Mouse (Mus musculus): ENCODE results near the gene Ppig. TPM values are rescaled to one million over a fixed set of nuclear protein-coding genes. Genes with fewer than 3 reads are reported as not detected.

The Ppig gene
- polyA plus RNA-seq, 1 experiment = 0.30 TPM

DNA sequence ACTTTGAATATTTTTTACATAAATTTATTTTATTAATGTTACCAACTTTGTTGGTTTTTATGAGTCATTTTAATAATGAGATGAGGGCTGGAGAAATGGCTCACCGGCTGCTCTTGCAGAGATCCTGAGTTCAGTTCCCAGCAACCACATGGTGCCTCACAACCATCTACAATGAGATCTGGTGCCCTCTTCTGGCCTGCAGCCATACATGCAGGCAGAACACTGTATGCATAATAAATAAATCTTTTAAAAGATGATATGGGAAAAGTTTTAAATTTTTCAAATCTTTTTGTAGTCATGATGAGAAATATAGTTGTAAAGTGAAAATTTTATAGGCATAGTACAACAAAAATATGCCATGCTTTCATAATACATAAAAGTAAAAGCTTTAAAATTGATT is 22.7 kb downstream of the Ppig start:
- TF ChIP-seq CTCF (IDR thresholded peaks at IDR 0.05; ENCODE audit: extremely low read depth, insufficient read length, insufficient replicate concordance, low read depth, low read length) (0 out of 2 replicates have a peak, but pooled peaks have one; percentile 22), POLR2A (IDR thresholded peaks at IDR 0.05; ENCODE audit: low read depth, low read length) (no peak)
- peaks cover 39% of the 10 kb centered on the region for H3K36me3 ChIP-seq (ENCODE audit: control insufficient read depth, insufficient read depth, low read length)
- no peak overlapping the region for H3K27ac ChIP-seq (ENCODE audit: insufficient read depth, low read depth, low read length)
- H3K27me3 ChIP-seq (ENCODE audit: control insufficient read depth, insufficient read depth, low read length) = no peaks in the 10 kb centered on the region
- 78% methylated on average over 1 of the region's 1 CpGs for WGBS
- H3K4me3 ChIP-seq (ENCODE audit: low read depth, low read length) = no peak overlapping the region
- H3K4me1 ChIP-seq (ENCODE audit: control insufficient read depth, insufficient read depth, insufficient read length, low read length) = no peaks in the 10 kb centered on the region

DNA sequence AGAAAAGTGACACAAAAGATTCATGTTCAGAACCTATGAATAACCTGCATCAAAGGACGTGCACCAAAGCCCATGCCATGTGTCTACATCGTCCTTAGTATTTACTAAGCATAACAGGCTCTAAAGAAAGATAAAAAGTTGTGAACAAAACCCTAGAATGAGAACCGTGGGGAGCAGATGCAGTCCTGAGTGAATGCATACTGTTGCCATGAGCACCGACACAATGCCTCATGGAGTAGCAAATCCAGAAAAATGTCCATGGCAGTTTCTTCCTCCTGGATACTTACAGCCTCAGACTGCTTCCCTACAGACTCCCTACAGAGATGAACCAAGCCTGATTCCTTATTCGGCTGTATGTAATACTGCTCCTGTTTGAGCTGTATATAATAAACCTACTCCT is 38.6 kb downstream of the Ppig start:
- TF ChIP-seq CTCF (IDR thresholded peaks at IDR 0.05; ENCODE audit: extremely low read depth, insufficient read length, insufficient replicate concordance, low read depth, low read length) (no peak), POLR2A (IDR thresholded peaks at IDR 0.05; ENCODE audit: low read depth, low read length) (no peak)
- Histone ChIP-seq H3K27me3 (ENCODE audit: control insufficient read depth, insufficient read depth, low read length) (no peaks in the 10 kb centered on the region), H3K4me3 (ENCODE audit: low read depth, low read length) (no peak overlapping the region), H3K4me1 (ENCODE audit: control insufficient read depth, insufficient read depth, insufficient read length, low read length) (no peaks in the 10 kb centered on the region), H3K27ac (ENCODE audit: insufficient read depth, low read depth, low read length) (no peak overlapping the region), H3K36me3 (ENCODE audit: control insufficient read depth, insufficient read depth, low read length) (no peaks in the 10 kb centered on the region)
- 83% methylated on average over 5 of the region's 5 CpGs for WGBS

DNA sequence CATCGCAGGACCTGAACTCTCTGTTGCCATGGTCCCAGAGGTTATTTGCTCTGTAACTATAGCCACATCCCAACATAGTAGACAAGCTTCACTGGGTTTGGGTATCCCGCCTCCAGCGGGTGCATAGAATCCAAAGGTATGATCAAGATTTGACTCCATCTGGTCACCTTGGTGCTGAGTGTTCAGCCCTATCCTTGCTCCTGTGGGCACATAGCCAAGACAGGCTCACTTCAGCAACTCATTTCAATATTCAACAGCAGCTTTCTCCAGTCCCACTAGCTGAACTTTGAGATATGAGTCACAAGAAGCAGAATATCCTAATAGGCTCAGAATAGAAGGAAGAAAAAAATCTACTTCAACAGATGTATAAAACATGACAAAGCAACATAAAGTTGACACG is 41.0 kb downstream of the Ppig start:
- WGBS = 53% methylated on average over 4 of the region's 4 CpGs
- no peak for TF ChIP-seq CTCF (IDR thresholded peaks at IDR 0.05; ENCODE audit: extremely low read depth, insufficient read length, insufficient replicate concordance, low read depth, low read length)
- no peak for TF ChIP-seq POLR2A (IDR thresholded peaks at IDR 0.05; ENCODE audit: low read depth, low read length)
- H3K36me3 ChIP-seq (ENCODE audit: control insufficient read depth, insufficient read depth, low read length) = no peaks in the 10 kb centered on the region
- no peaks in the 10 kb centered on the region for H3K27me3 ChIP-seq (ENCODE audit: control insufficient read depth, insufficient read depth, low read length)
- H3K4me1 ChIP-seq (ENCODE audit: control insufficient read depth, insufficient read depth, insufficient read length, low read length) = no peaks in the 10 kb centered on the region
- H3K4me3 ChIP-seq (ENCODE audit: low read depth, low read length) = no peak overlapping the region
- no peak overlapping the region for H3K27ac ChIP-seq (ENCODE audit: insufficient read depth, low read depth, low read length)

GRCm38 (mm10) chr2:69764716-69765115 is 42.4 kb downstream of the Ppig start:
- TF ChIP-seq POLR2A (IDR thresholded peaks at IDR 0.05; ENCODE audit: low read depth, low read length) (no peak), CTCF (IDR thresholded peaks at IDR 0.05; ENCODE audit: extremely low read depth, insufficient read length, insufficient replicate concordance, low read depth, low read length) (no peak)
- Histone ChIP-seq H3K4me1 (ENCODE audit: control insufficient read depth, insufficient read depth, insufficient read length, low read length) (no peaks in the 10 kb centered on the region), H3K36me3 (ENCODE audit: control insufficient read depth, insufficient read depth, low read length) (no peaks in the 10 kb centered on the region), H3K4me3 (ENCODE audit: low read depth, low read length) (no peak overlapping the region), H3K27ac (ENCODE audit: insufficient read depth, low read depth, low read length) (no peak overlapping the region), H3K27me3 (ENCODE audit: control insufficient read depth, insufficient read depth, low read length) (no peaks in the 10 kb centered on the region)
- 80% methylated on average over 1 of the region's 1 CpGs for WGBS

DNA sequence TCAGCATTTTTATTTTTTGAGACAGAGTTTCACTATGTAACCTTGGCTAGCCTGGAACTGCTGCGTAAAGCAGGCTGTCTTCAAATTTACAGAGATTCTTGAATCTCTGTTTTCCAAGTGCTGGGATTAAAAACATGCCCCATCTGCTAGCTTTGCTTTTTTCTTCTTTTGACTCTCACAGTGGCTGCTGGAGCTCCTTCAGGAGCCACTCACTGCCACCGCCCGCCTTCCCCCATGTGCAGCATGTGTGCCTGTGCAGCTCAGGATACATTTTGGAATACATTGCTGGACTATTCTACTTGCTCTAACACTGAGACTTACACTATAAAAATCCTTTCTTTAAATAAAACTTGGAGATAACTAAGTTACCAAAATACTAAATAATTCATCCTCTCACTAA is 51.0 kb downstream of the Ppig start:
- Histone ChIP-seq H3K27me3 (ENCODE audit: control insufficient read depth, insufficient read depth, low read length) (no peaks in the 10 kb centered on the region), H3K36me3 (ENCODE audit: control insufficient read depth, insufficient read depth, low read length) (no peaks in the 10 kb centered on the region), H3K4me1 (ENCODE audit: control insufficient read depth, insufficient read depth, insufficient read length, low read length) (no peaks in the 10 kb centered on the region), H3K27ac (ENCODE audit: insufficient read depth, low read depth, low read length) (no peak overlapping the region), H3K4me3 (ENCODE audit: low read depth, low read length) (no peak overlapping the region)
- over 99% methylated on average over 3 of the region's 3 CpGs for WGBS
- no peak for TF ChIP-seq POLR2A (IDR thresholded peaks at IDR 0.05; ENCODE audit: low read depth, low read length)

DNA sequence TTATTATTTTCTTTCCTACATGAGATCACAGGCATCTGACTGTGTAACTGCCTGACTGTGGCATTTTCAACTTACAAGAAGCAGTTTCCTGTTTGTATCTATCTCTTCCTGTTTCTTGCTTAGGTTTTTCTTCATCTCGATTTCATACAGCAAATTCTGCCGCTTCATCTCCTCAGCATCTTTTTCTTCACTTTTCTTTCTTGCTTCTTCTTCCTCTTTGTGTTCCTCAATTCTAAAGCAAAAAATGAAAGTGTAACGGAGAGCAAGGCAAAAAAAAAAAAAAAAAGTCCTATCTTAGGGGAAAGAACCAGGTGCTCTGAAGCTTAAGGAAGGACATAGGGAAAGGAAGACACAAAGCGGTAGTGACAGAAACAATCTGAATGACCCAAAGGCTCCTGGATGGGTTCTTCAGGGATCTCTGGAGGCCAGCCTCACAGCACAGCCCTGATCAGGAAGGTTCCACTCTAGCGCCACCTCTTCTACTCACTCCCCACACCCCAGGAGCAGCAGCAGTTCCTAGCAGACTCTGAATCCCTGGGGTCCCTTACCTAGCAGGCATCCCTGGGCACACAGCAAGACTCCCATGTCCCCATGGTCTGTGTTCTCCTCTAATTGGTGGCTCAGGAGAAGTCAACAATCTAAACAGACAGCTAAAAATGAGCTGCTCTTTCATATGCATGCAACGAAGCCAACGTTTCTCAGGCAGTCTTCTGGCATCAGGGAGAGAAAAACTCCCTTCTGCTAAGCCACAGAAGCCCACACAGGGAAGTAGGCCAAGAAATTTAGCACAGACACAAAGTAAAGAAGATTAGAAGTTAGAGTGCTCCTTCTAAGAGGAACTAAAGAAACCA is 55.9 kb downstream of the Ppig start:
- H3K27ac ChIP-seq (ENCODE audit: insufficient read depth, low read depth, low read length) = no peak overlapping the region
- 68% methylated on average over 7 of the region's 7 CpGs for WGBS
- no peak for TF ChIP-seq POLR2A (IDR thresholded peaks at IDR 0.05; ENCODE audit: low read depth, low read length)
- TF ChIP-seq CTCF (IDR thresholded peaks at IDR 0.05; ENCODE audit: extremely low read depth, insufficient read length, insufficient replicate concordance, low read depth, low read length) = no peak
- H3K4me3 ChIP-seq (ENCODE audit: low read depth, low read length) = no peak overlapping the region
- no peaks in the 10 kb centered on the region for H3K4me1 ChIP-seq (ENCODE audit: control insufficient read depth, insufficient read depth, insufficient read length, low read length)
- no peaks in the 10 kb centered on the region for H3K36me3 ChIP-seq (ENCODE audit: control insufficient read depth, insufficient read depth, low read length)
- H3K27me3 ChIP-seq (ENCODE audit: control insufficient read depth, insufficient read depth, low read length) = no peaks in the 10 kb centered on the region

GRCm38 (mm10) chr2:69778836-69779177 is 56.5 kb downstream of the Ppig start:
- H3K4me1 ChIP-seq (ENCODE audit: control insufficient read depth, insufficient read depth, insufficient read length, low read length) = no peaks in the 10 kb centered on the region
- H3K27me3 ChIP-seq (ENCODE audit: control insufficient read depth, insufficient read depth, low read length) = no peaks in the 10 kb centered on the region
- H3K27ac ChIP-seq (ENCODE audit: insufficient read depth, low read depth, low read length) = no peak overlapping the region
- WGBS = 52% methylated on average over 5 of the region's 5 CpGs
- no peaks in the 10 kb centered on the region for H3K36me3 ChIP-seq (ENCODE audit: control insufficient read depth, insufficient read depth, low read length)
- H3K4me3 ChIP-seq (ENCODE audit: low read depth, low read length) = no peak overlapping the region
- no peak for TF ChIP-seq CTCF (IDR thresholded peaks at IDR 0.05; ENCODE audit: extremely low read depth, insufficient read length, insufficient replicate concordance, low read depth, low read length)
- no peak for TF ChIP-seq POLR2A (IDR thresholded peaks at IDR 0.05; ENCODE audit: low read depth, low read length)

Measured in small intestine, adult 2 months (tissue).